Mouse (Mus musculus): ENCODE results near the gene Nepro. TPM values are rescaled to one million over a fixed set of nuclear protein-coding genes. Genes with fewer than 3 reads are reported as not detected.
A peak's percentile ranks its signal among the peaks of the same experiment; 100 is the strongest.

Nepro gene
- polyA plus RNA-seq, 1 experiment = 0.81 TPM

- Histone ChIP-seq H3K4me1 (peaks cover 16% of the 10 kb centered on the region), H3K36me3 (replicated peaks; ENCODE audit: low read length) (no peaks in the 10 kb centered on the region), H3K27me3 (replicated peaks) (peaks cover 6% of the 10 kb centered on the region), H3K4me3 (replicated peaks) (no peak overlapping the region), H3K9me3 (no peaks in the 10 kb centered on the region)
- TF ChIP-seq FLI1 (IDR thresholded peaks at IDR 0.05; ENCODE audit: low read length) (no peak), GATA1 (IDR thresholded peaks at IDR 0.05; ENCODE audit: borderline replicate concordance, low read length) (no peak)
These were observed 22.9 kb upstream of the Nepro start for GRCm38 (mm10) chr16:44701155-44701554.

- no peaks in the 10 kb centered on the region for H3K9me3 ChIP-seq
- no peaks in the 10 kb centered on the region for H3K27me3 ChIP-seq (replicated peaks)
These were observed 21.8 kb upstream of the Nepro start for GRCm38 (mm10) chr16:44702272-44702671.

GRCm38 (mm10) chr16:44703458-44703857, 20.6 kb upstream of the Nepro start:
- Histone ChIP-seq H3K27me3 (replicated peaks) (no peaks in the 10 kb centered on the region), H3K36me3 (replicated peaks; ENCODE audit: low read length) (no peaks in the 10 kb centered on the region), H3K9me3 (no peaks in the 10 kb centered on the region), H3K4me1 (peaks cover 16% of the 10 kb centered on the region), H3K4me3 (replicated peaks) (no peak overlapping the region)
- TF ChIP-seq GATA1 (IDR thresholded peaks at IDR 0.05; ENCODE audit: borderline replicate concordance, low read length) = no peak

More at GRCm38 (mm10) chr16:44702272-44702671, 21.8 kb upstream of the Nepro start:
- peaks cover 16% of the 10 kb centered on the region for H3K4me1 ChIP-seq
- no peak for TF ChIP-seq FLI1 (IDR thresholded peaks at IDR 0.05; ENCODE audit: low read length)
- TF ChIP-seq GATA1 (IDR thresholded peaks at IDR 0.05; ENCODE audit: borderline replicate concordance, low read length) = no peak
- H3K36me3 ChIP-seq (replicated peaks; ENCODE audit: low read length) = no peaks in the 10 kb centered on the region
- H3K4me3 ChIP-seq (replicated peaks) = no peak overlapping the region

- no peak overlapping the region for H3K4me3 ChIP-seq (replicated peaks)
- no peaks in the 10 kb centered on the region for H3K9me3 ChIP-seq
- no peaks in the 10 kb centered on the region for H3K4me1 ChIP-seq
- peaks cover 25% of the 10 kb centered on the region for H3K36me3 ChIP-seq (replicated peaks; ENCODE audit: low read length)
- TF ChIP-seq FLI1 (IDR thresholded peaks at IDR 0.05; ENCODE audit: low read length) = no peak
- TF ChIP-seq GATA1 (IDR thresholded peaks at IDR 0.05; ENCODE audit: borderline replicate concordance, low read length) = no peak
- no peaks in the 10 kb centered on the region for H3K27me3 ChIP-seq (replicated peaks)
These were observed 7.6 kb upstream of the Nepro start for GRCm38 (mm10) chr16:44716305-44717140.

DNA sequence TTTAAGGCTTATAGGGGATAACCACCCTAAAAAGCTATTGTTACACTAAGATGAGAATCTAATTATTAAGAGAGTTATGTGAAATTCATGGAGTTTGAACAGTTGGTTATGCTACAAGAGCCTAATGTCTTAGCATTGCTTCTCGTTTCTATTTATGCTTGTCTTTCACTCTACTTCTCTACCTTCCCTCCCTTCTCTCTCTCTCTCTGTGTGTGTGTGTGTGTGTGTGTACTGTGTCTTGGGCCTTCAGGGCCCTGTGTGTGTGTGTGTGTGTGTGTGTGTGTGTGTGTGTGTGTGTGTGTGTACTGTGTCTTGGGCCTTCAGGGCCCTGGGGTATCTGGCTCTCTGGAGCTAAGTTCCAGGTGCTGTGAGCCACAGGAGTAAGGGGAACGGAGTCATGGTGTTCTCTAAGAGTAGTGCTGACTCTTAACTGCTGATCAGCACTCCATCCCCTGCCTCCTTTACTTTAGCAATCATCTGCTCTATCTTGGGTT, 6.9 kb upstream of the Nepro start:
- H3K9me3 ChIP-seq = no peaks in the 10 kb centered on the region
- H3K4me3 ChIP-seq (replicated peaks) = no peak overlapping the region
- no peak for TF ChIP-seq GATA1 (IDR thresholded peaks at IDR 0.05; ENCODE audit: borderline replicate concordance, low read length)
- no peak for TF ChIP-seq FLI1 (IDR thresholded peaks at IDR 0.05; ENCODE audit: low read length)
- peaks cover 25% of the 10 kb centered on the region for H3K36me3 ChIP-seq (replicated peaks; ENCODE audit: low read length)
- H3K27me3 ChIP-seq (replicated peaks) = no peaks in the 10 kb centered on the region
- H3K4me1 ChIP-seq = no peaks in the 10 kb centered on the region

DNA sequence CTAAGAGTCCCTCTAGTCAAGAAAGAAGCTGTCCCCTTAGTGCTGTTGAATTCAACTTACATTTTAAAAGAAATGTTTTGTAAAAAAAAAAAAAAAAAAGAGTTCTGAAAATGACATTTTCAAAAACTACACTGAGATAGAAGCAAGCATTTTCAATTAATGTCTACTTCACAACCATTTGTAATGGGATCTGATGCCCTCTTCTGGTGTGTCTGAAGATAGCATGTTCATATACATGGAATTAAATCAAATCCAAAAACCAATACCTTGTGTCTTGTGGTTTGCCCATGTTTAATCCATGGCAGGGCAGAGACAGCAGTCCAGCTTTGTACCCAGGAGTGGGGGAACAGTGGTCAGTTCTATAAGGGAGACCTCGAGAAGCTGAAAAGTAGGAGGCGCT, 6.3 kb upstream of the Nepro start:
- H3K9me3 ChIP-seq = no peaks in the 10 kb centered on the region
- TF ChIP-seq GATA1 (IDR thresholded peaks at IDR 0.05; ENCODE audit: borderline replicate concordance, low read length) (no peak), FLI1 (IDR thresholded peaks at IDR 0.05; ENCODE audit: low read length) (no peak)

DNA sequence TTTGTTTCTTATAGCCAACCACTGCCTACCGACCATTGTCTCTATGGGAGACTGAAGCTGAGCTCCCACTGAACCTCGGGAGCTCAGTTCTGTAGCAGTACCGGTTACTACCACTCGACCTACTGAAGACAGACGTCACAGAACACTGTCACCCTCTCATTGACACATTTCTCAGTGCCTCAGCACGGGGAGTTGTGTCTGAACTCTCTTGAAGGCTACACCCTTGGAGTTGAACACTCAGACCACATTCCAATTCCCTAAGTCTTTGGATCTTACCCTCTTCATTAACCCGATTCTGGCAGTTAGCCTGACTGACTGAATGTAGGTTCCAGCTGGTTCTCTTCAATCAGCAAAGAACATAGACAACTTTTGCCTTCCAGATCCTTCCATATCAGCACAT, 4.8 kb upstream of the Nepro start:
- Histone ChIP-seq H3K4me1 (peaks cover 14% of the 10 kb centered on the region), H3K9me3 (no peaks in the 10 kb centered on the region), H3K4me3 (replicated peaks) (no peak overlapping the region), H3K36me3 (replicated peaks; ENCODE audit: low read length) (peaks cover 25% of the 10 kb centered on the region), H3K27me3 (replicated peaks) (no peaks in the 10 kb centered on the region)
- TF ChIP-seq GATA1 (IDR thresholded peaks at IDR 0.05; ENCODE audit: borderline replicate concordance, low read length) = no peak
- TF ChIP-seq FLI1 (IDR thresholded peaks at IDR 0.05; ENCODE audit: low read length) = no peak

More for the DNA sequence above, 6.3 kb upstream of the Nepro start:
- H3K4me3 ChIP-seq (replicated peaks) = no peak overlapping the region
- H3K36me3 ChIP-seq (replicated peaks; ENCODE audit: low read length) = peaks cover 25% of the 10 kb centered on the region
- H3K27me3 ChIP-seq (replicated peaks) = no peaks in the 10 kb centered on the region
- peaks cover 5% of the 10 kb centered on the region for H3K4me1 ChIP-seq

DNA sequence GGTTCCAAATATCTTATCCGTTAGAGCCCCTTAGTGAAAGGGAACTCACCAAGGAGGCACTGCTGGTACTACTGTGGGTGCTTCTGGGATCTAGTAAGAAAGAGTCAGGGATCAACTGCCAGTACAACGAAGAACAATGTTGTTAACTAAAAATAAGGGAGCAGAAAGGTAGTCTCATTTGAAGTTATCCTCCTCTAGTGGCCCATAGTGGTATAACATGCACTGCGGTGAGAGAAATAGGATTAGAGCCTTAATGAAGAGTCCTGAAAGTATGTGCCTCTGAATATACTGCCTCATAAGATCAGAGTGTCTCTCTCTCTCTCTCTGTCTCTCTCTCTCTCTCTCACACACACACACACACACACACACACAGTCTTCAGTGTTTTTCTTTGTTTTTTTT, 3.6 kb upstream of the Nepro start:
- TF ChIP-seq FLI1 (IDR thresholded peaks at IDR 0.05; ENCODE audit: low read length) = no peak
- no peak for TF ChIP-seq GATA1 (IDR thresholded peaks at IDR 0.05; ENCODE audit: borderline replicate concordance, low read length)
- H3K9me3 ChIP-seq = no peaks in the 10 kb centered on the region
- no peak overlapping the region for H3K4me3 ChIP-seq (replicated peaks)
- H3K36me3 ChIP-seq (replicated peaks; ENCODE audit: low read length) = peaks cover 25% of the 10 kb centered on the region
- no peaks in the 10 kb centered on the region for H3K27me3 ChIP-seq (replicated peaks)
- peaks cover 22% of the 10 kb centered on the region for H3K4me1 ChIP-seq

DNA sequence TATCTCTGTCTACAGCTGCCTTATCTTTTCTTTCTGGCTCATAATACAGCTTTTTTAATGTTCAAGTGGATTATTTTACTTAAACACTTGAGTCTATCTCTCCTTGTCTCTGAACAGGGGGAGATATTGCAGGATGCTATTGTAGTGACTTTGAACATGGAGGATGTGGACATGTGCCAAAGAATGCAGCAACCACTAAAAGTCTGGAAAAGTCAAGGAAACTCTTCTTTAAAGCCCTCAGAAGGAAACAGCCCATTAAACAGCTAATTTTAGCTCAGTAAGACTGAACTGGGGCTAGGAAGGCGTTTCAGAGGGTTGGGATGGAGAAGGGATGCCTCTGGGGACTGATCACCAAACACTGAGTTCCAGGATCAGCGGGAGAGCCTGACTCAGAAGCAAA, 1.4 kb upstream of the Nepro start:
- no peak for TF ChIP-seq GATA1 (IDR thresholded peaks at IDR 0.05; ENCODE audit: borderline replicate concordance, low read length)
- no peak for TF ChIP-seq FLI1 (IDR thresholded peaks at IDR 0.05; ENCODE audit: low read length)
- H3K4me1 ChIP-seq = peaks cover 41% of the 10 kb centered on the region
- H3K36me3 ChIP-seq (replicated peaks; ENCODE audit: low read length) = peaks cover 29% of the 10 kb centered on the region

DNA sequence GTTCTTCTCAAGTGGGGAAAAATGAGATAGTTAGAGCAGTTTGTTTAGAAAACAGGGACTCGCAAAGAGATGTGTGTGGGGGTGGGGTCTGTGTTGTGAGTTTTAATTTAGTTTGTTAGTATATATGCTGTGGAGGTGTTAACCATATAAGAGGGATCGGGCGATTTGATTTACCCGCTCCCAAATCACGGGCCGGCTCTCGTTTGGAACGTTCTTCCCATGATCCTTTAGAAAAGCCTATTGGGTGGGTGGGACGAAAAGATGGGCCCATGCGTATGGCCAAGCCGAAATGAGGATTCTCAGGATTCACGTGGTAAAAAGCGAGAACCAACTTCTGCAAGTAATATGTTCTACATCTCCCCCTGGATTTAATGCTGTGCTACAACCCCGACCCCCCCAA, 746 bp downstream of the Nepro start:
- TF ChIP-seq GATA1 (IDR thresholded peaks at IDR 0.05; ENCODE audit: borderline replicate concordance, low read length) = no peak

More for the DNA sequence above, 1.4 kb upstream of the Nepro start:
- Histone ChIP-seq H3K9me3 (no peaks in the 10 kb centered on the region), H3K4me3 (replicated peaks) (no peak overlapping the region), H3K27me3 (replicated peaks) (no peaks in the 10 kb centered on the region)

More for the DNA sequence above, 746 bp downstream of the Nepro start:
- Histone ChIP-seq H3K36me3 (replicated peaks; ENCODE audit: low read length) (peaks cover 32% of the 10 kb centered on the region), H3K9me3 (no peaks in the 10 kb centered on the region), H3K4me1 (peaks cover 61% of the 10 kb centered on the region), H3K4me3 (replicated peaks) (peak overlapping the region; percentile 95), H3K27me3 (replicated peaks) (no peaks in the 10 kb centered on the region)

All from megakaryocyte, embryonic 14.5 days (primary cell).